Mouse (Mus musculus) bone marrow, adult 2 months (tissue): ENCODE data around the gene Alox5ap.

Source experiments
- CTCF ChIP-seq: fragments of 200-500 bp; IDR thresholded peaks from 2 replicates; pipeline ENCODE4 v1.5.1; 2011; ENCODE audit warnings: low read length, control low read depth; ENCODE audit not compliant: control insufficient read depth, insufficient read depth
- POLR2A ChIP-seq: fragments of 200-500 bp; IDR thresholded peaks from 2 replicates; pipeline ENCODE4 v1.6.1; 2011; ENCODE audit warnings: low read depth, mild to moderate bottlenecking, control low read depth, low read length, borderline replicate concordance; ENCODE audit not compliant: control insufficient read depth

GRCm38 (mm10) chr5:149283009-149283408, 18.4 kb downstream of the Alox5ap start:
- TF ChIP-seq CTCF (peak; percentile 56), POLR2A (no peak)
